Mouse (Mus musculus) right cerebral cortex, postnatal 10 days (tissue): ENCODE data around the gene Tbc1d16.
"Not testable (repeated sequence)": the region's sequence is repeated elsewhere in the genome, so short reads cannot be mapped to it uniquely, and the experiment has no call there.

Experiments used
- DNase-seq, 2 experiments: peaks; one replicate each; pipeline ENCODE4 v3.0.0; 2021; ENCODE audit warnings: low spot score in 2 of 2

Gene Tbc1d16

DNA sequence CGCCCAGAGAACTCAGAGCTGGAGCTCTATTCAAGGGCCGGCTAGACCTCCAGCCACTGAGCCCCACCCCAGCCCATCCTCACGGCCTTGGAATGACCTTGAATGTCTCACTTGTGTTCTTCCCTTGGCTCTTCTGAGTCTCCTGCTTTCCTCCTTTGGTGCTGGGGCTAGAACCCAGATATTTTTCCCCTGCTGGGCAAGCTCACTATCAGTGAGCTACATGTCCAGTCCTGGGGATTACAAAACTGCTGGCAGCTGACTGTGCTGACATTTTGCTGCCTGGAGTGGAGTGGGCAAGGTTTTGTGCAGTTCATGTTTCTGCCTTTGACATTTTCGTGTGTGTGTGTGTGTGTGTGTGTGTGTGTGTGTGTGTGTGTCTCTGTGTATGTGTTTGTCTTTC is 111.3 kb downstream of the Tbc1d16 start:
- DNase-seq, result no peak

DNA sequence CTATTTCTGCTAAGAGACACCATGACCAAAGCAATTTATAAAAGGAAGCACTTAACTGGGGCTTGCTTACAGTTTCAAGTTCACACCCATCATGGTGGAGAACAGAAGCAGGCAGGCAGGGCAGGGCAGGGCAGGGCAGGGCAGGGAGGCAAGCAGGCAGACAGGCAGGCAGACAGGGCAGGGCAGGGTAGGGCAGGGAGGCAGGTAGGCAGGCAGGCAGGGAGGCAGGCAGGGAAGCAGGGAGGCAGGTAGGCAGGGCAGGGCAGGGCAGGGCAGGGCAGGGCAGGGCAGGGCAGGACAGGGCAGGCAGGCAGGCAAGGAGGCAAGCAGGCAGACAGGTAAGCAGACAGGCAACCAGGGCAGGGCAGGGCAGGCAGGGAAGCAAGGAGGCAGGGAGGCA is 115.6 kb downstream of the Tbc1d16 start:
- no peak for DNase-seq

DNA sequence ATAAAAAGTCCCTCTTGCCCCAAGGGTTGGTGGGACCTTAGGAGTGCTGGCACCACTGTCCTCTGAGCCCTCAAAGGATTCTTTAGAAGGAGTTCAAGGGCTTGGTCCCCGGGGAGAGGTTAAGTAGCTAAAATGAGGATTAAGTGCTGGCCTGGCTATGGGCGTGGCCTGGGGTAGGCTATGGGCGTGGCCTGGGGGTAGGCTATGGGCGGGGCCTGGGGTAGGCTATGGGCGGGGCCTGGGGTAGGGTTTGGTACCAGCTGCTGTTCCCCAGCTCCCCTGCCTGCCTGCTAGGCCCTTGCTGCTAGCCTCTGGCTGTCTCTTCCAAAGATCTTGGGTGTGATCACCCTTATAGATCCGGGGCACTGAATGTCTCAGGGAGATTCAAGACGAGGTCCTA is 117.0 kb downstream of the Tbc1d16 start:
- DNase-seq, result no peak

GRCm38 (mm10) chr11:119109415-119110071 is 118.8 kb downstream of the Tbc1d16 start:
- DNase-seq, result no peak

DNA sequence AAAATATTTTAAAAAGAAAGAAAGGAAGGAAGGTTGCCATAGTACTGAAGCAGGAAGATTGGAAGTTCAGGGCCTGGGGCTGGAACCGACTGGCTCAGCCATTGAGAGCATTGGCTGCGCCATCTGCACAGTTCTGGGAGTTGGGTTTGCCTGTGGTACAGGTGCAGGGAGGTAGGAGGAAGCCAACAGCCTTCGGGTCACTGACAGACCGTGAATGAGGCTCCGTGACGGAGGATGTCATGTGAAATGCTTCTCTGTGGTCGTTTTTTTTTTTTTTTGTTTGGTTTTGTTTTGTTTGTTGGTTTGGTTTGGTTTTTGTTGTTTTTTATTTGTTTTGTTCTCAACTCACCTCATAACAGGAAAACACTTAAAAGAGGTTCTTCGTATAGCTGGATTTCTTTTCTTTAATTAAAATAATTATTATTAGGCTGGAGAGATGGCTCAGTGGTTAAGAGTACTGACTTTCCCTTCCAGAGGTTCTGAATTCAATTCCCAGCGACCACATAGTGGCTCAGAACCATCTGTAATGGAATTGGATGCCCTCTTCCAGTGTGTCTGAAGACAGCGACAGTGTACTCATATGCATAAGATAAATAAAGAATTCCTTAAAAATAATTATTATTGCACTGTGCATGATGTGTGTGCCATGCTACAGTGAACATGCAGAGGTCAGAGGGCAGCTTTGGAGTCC is 119.6 kb downstream of the Tbc1d16 start:
- no peak for DNase-seq

DNA sequence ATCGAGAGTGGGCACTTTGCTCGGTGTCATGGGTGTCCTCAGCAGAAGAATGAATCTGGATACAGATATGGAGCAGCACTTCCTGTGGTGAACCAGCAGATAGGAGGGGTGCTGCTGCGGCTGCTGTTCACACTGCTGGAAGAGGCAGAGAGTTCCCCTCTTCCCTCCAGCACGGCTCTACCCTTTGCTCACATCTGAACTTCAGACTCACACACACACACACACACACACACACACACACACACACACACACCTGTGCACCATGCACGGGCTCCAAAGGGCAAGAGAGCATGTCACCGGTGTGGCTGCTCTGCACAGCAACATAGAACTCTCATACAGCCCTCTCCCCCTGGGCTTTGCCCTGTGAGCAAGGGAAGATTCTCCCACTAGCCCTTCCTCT is 122.0 kb downstream of the Tbc1d16 start:
- DNase-seq, result no peak

DNA sequence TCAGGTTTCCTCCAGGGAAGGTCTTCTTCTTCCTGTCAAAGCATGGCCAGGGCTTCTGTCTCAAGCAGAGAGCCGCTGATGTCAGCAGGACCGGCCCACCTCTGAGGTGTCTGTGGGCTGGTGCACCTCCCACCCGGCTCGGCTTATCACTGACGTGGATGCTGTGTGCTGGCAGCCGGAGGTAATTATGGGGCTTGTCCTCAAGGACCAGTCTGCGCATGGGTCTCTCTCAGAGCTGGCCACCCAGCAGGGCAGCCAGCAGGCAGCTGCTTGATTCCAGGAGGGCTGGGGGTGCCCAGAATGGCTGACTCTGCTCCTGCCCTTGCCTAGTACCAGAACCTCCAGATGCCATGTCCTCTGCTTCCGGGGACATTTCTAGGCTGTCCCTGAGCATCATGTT is 122.6 kb downstream of the Tbc1d16 start:
- no peak for DNase-seq

DNA sequence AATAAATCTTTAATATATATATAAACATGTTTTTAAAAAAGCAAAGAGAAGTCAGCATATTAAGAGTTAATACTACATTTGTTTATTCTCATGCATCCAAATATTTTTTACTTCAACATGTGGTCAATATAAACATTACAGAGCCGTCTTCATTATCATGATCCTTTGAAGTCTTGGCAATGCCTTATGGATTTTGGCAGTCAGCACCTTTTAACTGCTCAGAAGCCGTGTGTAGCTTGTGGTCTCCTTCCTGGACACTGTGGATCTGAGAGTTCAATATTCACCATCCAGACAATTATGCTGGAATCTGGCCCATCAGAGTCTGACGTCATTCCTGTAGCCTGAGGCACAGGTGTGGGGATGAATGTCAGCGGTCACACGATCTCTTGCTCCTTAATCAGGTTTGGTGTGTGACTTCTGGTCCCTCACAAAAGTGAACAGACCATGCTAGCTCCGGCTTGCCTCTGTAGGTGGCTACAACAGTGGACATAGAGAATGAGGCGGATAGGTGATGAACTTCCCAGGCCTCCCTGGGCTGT is 123.2 kb downstream of the Tbc1d16 start:
- no peak for DNase-seq

DNA sequence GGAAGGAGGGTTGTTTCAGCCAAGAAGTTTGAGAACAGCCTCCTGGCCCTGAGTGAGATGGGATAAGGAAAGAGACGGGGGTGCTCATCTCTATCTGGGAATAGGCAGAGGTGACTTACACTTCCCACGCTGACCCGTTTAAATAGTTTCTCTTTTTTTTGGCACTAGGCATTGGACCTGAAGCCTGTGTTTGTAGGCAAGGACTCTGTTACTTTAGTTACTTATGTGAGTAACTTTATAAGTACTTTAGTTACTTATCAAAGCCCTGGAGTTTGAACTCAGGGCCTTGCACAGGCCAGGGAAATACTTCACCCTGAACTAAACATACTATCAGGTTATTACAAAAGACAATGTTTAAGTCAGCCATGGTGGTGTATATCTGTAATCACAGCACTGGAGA is 124.3 kb downstream of the Tbc1d16 start:
- no peak for DNase-seq

GRCm38 (mm10) chr11:119100355-119100754 is 127.9 kb downstream of the Tbc1d16 start:
- DNase-seq, result not testable (repeated sequence)

GRCm38 (mm10) chr11:119098202-119098601 is 130.1 kb downstream of the Tbc1d16 start:
- no peak for DNase-seq

DNA sequence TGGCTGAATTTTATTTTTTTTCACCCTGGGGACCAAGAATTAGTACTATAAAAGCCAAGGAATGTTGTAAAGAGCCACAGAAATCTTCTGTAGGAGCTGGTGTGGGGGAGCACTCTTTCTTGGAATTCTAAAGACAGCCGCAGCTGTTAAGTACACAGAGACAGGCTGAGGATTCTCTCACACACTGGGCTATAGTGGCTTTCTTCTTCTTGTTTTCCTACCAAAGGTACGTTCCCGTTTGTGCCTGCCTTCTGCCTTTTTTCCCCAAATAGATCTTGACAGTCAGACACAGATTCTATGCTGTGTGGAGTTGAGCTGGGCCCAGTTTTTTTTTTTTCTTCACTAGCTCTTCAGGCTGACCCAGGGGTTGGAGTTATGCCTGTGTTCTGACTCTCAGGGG is 132.9 kb downstream of the Tbc1d16 start:
- no peak for DNase-seq

GRCm38 (mm10) chr11:119093322-119093721 is 135.0 kb downstream of the Tbc1d16 start:
- DNase-seq, result no peak
